Mouse (Mus musculus) regulatory T cell (primary cell): ENCODE measurements around the gene Ppp1r37.

Source experiments
- in situ Hi-C: fragments of 300-600 bp; cut with MboI, MseI; formaldehyde crosslinking; loops from one replicate; pipeline ENCODE4 v1.15.1; 2025; ENCODE audit warnings: high pct_unique_total_duplicates

Ppp1r37 gene

DNA sequence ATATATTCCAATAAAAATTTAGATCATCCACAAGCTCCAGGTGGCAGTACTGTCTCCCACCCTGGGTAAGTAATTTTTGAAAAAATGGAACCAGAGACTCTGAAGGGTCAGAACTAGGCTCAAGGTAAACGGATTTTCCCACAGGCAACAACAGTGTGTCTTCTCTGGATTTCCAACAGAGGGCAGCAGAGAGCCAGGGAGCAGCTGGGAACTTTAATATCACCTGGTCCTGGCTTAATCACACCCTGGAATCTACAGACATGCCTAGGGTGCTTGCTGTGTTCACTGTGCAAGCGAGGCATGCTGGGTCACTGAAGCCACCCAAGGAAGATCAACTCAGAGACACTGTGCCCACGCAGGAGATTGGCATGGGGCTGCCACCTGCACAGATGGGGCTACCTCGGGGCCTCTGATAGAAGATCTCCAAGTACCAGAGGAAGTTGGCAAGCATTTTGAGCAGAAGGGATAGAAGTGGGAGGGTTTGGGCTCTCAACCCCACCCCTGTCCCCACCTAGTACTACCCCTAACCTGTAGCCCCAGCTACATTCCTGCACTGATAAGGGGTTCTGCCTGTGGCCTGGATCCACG lies 59.3 kb downstream of the Ppp1r37 start:
- in situ Hi-C loops = no loop called here

DNA sequence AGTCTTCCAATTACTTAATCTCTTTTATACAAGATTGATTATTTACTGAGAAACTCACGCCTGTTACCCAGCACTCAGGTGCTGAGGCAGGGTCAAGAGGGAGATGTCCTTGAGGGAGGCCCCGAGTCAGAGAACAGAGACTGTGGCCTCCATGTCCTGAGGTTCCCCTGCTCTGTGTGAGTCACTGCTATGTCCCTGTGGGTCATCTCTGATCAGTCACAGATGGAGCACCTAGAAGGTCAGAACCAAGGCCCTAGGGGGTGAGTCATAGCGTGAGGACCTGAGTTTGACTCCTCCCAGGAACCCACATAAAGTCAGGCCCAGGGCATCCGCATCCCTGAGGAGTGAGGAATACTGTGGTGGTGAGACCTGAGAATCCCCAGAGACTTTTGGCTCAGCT lies 61.2 kb downstream of the Ppp1r37 start:
- in situ Hi-C loops = no loop called here

DNA sequence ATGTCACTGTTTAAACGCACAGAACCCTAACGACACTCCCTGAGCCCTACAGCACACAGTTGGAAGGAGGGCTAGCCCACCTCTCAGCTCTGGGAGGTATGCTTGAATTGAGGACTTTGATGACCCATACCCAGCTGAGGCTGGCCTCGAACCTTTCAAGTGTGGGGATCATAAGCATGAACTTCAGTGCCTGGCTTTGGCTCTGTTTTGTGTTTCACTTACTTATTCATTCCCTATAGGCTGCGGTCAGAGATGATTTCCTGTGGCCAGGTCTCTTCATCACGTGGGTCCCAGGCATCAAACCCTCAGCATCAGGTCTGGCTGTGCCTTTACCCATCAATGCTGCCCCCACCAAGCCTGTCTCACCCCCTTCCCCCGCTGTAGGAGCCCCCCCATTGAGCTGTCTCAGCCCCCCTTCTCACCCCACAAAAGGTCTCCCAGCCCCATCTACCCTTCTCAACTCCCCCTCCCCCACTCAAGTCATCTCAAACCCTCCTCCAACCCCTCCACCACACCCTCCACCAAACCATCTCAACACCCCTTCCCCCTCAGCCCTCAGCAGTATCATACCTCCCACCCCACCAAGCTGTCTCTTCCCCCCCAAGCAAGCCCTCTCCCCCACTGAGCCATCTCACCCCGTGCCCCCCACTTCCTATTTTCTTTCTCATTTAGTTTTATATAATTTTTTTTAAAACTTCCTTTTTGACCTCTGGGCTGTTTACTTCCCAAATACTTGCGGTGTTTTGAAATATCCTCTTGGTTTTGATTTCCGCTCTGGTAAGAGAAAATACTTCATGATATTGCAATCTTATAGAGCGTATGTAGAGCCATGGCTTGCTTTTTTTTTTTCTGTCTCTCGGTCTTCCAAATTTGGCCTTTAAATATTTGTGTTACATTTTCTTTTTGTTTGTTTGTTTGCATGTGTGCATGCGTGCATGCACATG lies 62.2 kb downstream of the Ppp1r37 start:
- in situ Hi-C loops = no loop called here

DNA sequence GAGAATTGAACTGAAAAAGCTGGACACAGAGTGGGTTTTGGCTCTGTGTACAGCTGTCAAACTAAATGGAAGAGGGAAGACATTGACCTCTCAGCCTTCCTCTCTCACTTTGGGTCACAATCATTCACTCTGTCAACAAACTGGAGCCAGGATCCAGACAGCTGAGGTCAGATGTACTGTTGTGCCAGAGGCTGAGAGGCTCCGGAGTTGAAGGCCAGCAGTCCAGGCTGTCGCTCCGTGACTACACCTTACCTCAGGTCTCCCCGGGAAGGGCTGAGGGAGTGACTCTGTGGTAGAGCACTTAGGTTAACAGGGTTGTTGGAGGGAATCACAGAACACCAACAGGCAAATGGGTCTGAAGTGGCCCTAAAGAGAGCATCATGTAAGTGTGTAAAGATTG lies 64.5 kb downstream of the Ppp1r37 start:
- in situ Hi-C loops = loop anchor here (5.0 kb wide), 1 partner anchor 76 kb away; no protein-coding TSS in a partner anchor

DNA sequence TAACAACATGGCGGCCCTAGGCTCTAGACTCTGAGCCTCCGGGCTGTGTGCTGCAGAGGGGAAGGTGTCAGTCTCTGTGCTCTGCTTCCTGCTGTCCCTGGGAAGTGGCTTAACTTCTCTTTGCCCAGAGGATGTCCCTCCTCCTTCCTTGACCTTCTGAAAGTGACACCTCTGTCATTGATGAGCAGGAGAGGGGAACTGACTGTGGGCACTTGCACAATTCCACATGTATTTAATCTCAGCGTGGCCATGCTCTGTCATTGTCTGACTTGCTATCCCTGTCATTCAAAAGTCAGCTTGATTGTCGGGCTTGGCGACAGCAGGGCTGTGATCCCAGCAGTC lies 66.7 kb downstream of the Ppp1r37 start:
- in situ Hi-C loops = loop anchor here (5.0 kb wide), 1 partner anchor 74 kb away; no protein-coding TSS in a partner anchor

DNA sequence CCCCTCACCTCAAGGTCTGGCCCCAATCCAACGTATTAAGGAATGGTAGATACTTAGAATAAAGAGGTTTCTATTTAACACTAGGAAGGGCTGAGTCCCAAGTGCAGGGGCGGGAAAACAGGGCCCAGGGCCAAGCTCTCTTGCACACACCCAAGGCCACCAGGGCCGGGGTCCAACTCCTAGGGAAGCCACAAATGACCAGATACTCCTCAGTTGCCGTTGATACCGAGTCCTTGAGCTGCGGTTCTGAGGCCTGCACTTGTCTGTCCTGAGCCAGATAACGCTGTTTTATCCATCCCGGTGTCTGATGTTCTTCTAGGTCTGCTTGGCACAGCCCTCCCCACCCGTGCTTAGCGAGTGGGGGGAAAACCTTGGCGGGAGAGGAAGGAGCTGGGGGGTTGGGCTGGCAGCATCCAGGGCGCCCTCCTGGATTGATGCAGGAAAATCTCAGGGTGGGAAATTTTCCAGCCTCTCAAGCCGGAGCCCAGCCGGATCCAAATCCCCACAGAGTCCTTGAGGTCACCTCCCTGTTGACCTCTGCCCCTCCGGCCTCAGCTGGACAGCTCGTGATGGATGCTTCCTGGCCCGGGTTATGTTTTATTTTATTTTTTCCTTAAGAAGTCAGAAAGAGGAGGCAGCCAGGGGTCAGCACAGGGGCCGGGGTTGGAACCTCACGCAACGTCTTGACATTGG lies 67.2 kb downstream of the Ppp1r37 start:
- in situ Hi-C loops = loop anchor here (5.0 kb wide), 1 partner anchor 73 kb away; no protein-coding TSS in a partner anchor

DNA sequence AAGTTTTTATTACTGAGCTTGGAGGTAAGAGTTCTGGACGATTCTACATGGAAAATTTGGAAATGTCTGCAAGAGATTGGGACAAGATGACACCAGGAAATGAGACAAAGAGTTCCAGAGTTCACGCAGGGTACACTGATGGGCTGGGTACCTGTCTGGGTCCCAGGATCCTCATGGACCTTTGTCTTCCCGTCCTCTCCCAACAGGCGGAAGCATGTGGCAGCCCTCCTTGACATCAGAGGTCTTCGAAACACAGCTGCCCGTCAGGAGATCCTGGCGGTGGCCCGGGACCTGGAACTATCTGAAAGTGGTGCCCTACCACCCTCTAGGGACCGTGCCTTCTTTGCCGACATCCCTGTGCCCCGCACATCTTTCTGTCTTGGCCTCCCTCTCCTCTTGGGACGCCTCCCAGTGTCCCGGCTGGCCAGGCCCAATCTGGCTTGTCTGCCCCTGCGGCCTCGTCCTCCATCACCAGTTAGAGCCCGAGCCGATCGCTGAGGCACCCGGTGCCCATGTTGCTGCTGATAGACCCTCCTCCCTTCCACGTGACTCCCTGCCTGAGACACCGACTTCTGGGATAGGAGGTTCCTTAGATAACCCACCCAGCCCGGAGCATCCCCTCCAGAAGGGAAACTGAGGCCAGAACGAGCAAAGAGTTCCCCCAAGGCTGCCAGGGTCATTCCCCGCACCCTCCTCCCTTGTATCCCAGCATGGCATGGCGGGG lies 68.0 kb downstream of the Ppp1r37 start:
- in situ Hi-C loops = loop anchor here (5.0 kb wide), 1 partner anchor 73 kb away; no protein-coding TSS in a partner anchor

DNA sequence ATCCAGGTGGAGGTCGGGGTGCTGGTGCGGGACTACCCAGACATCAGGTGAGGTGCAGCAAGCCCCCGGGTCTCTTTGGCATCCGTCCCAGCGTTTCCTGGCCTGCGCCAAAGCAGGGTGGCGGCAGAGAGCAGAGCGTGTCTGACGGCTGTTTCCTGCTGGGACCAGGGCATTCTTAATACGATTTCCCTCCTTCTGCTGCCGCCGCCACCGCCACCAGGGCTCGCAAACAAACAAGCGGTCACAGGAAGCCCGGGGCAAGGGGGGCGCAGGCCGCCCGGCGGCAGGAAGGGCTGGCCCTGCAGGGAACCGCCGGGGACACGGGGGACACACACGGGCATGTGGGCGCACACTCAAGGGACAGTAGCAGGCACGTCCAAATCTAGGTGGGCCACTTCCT lies 71.1 kb downstream of the Ppp1r37 start:
- in situ Hi-C loops = no loop called here

DNA sequence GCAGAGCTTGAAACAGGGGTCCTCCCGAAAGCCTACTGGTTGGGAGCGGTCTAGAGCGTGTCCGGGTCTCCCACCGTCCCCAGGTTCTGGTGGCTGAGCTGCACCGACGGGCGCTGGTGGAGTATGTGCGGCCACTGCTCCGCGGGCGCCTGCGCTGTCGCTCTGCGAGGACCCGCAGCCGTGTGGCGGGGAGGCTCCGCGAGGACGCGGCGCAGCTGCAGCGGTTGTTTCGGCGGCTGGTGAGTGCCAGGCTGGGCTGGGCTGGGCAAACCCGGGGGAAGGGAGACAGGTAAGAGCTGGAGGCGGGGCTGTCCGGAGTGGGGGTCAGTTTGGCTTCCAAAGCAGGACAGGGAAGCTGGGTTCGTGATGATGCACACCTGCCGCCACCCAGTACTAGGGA lies 73.4 kb downstream of the Ppp1r37 start:
- in situ Hi-C loops = no loop called here

DNA sequence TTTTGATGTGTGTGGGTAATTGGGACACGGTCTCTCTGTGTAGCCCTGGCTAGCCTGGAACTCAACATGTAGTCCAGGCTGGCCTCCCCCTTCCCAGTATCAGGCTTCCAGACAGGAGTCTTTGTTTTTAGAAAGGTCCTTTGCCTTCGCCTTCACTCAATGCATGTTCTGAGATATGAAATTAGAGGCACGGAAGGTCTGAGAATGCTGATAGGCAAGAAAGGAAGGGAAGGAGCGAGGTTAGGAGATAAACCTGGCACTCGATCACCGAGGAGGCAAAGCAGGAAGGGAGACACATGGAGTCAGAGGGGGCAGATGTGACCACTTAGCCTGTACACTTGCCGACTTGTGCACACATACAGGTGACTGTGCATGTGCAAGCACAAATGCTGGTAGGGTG lies 76.3 kb downstream of the Ppp1r37 start:
- in situ Hi-C loops = no loop called here

DNA sequence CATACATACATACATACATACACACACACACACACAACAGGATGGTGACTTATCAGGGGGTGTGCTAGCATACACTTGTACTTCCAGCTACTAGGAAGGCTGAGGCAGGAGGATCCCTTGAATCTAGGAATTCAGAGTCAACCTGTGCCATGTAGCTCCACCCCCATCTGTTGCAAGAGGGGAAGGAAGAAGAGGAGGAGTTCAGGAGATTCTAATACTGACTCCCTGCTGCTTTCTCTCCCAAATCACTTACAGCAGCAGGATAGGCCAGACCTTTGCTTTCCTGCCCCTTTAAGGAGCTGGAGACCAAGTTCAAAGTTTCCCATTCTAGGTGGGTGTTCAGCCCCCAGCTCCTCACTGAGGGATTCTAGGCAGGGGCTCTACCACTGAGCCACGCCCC lies 77.4 kb downstream of the Ppp1r37 start:
- in situ Hi-C loops = no loop called here

DNA sequence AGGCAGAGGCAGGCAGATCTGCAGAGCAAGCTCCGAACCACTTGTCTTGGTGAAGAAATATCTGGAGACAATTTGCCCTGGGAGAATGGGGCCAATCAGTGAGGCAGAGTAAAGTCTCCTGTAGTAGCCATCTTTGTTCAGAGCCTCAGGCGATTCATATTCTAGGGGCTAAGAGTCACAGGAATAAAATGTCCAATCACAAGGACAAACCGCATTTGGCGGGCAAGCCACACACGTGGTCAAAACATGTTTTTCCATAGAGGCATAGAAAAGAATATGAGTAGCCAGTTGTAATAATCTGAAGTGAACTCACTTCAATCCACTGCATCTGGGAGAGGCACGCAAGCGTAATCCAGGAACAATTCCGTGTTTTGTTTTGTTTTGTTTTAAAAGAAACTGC lies 79.6 kb downstream of the Ppp1r37 start:
- in situ Hi-C loops = no loop called here
